Mouse (Mus musculus) heart, postnatal 0 days (tissue): Measurements from ENCODE around the gene Olfr342.

Source experiments
- CTCF ChIP-seq: IDR thresholded peaks from 2 replicates; pipeline ENCODE4 v1.5.1; 2016; ENCODE audit warnings: antibody characterized with exemption, control low read depth, low read depth
- EP300 ChIP-seq: IDR thresholded peaks from 2 replicates; pipeline ENCODE4 v1.6.1; 2016; ENCODE audit warnings: antibody characterized with exemption, low read depth

GRCm38 (mm10) chr2:36565156-36565555, 40.4 kb downstream of the Olfr342 start:
- TF ChIP-seq CTCF (no peak), EP300 (no peak)
